Mouse (Mus musculus) hindbrain, embryonic 16.5 days (tissue): ENCODE results near the gene Phactr4. TPM values are rescaled to one million over a fixed set of nuclear protein-coding genes. Genes with fewer than 3 reads are reported as not detected.

ENCODE experiments used
- ATAC-seq: fragments of 200-750 bp; cut with Nextera tagmentation; 2 replicates; pipeline ENCODE4 v1.8.0; 2017; ENCODE audit warnings: moderate TSS enrichment, moderate library complexity
- H3K27ac ChIP-seq: fragments of 300-500 bp; sonication (generic); 2 replicates; pipeline ENCODE4 v1.5.1; 2014; ENCODE audit warnings: low read depth, mild to moderate bottlenecking, control low read depth, low read length, moderate library complexity
- H3K27me3 ChIP-seq: fragments of 300-500 bp; sonication (generic); replicated peaks from 2 replicates; pipeline ENCODE4 v1.6.1; 2014; ENCODE audit warnings: low read length; ENCODE audit not compliant: control insufficient read depth, insufficient read depth
- H3K36me3 ChIP-seq: fragments of 300-500 bp; sonication (generic); 2 replicates; pipeline ENCODE4 v1.6.1; 2014; ENCODE audit warnings: mild to moderate bottlenecking, low read length, moderate library complexity, mixed read lengths; ENCODE audit not compliant: control insufficient read depth, insufficient read depth
- H3K4me1 ChIP-seq: fragments of 300-500 bp; sonication (generic); 2 replicates; pipeline ENCODE4 v1.6.1; 2014; ENCODE audit warnings: low read depth, low read length; ENCODE audit not compliant: control insufficient read depth, insufficient read depth
- H3K4me2 ChIP-seq: fragments of 300-500 bp; sonication (generic); 2 replicates; pipeline ENCODE4 v1.6.1; 2014; ENCODE audit warnings: mild to moderate bottlenecking, low read length, control low read depth, moderate library complexity
- H3K4me3 ChIP-seq: fragments of 300-500 bp; sonication (generic); 2 replicates; pipeline ENCODE4 v1.5.1; 2014; ENCODE audit warnings: mild to moderate bottlenecking, low read length, control low read depth, moderate library complexity
- H3K9ac ChIP-seq: fragments of 300-500 bp; sonication (generic); 2 replicates; pipeline ENCODE4 v1.6.1; 2014; ENCODE audit warnings: low read depth, mild to moderate bottlenecking, control low read depth, low read length, moderate library complexity
- H3K9me3 ChIP-seq: fragments of 300-500 bp; sonication (generic); 2 replicates; pipeline ENCODE4 v1.6.1; 2014; ENCODE audit warnings: mild to moderate bottlenecking, low read length, moderate library complexity; ENCODE audit not compliant: control insufficient read depth
- WGBS: fragments of 180-500 bp; shearing (Covaris S2); extraction: QIAGEN DNeasy Blood & Tissue Kit; methylation state at CpG from one replicate; pipeline ENCODE4 v1.1.7; 2014; 5-methylcytosine and 5-hydroxymethylcytosine counted together
- polyA plus RNA-seq: library from polyadenylated mRNA; unstranded; fragments of >200 nt; fragmentation: Nextera tagmentation; extraction: Ambion mirVana; gene quantifications from 2 replicates; pipeline ENCODE4 v1.2.1, GENCODE M21; 2015

The Phactr4 gene
- polyA plus RNA-seq, 1 experiment from 2014 or later, result 5.0 TPM

GRCm38 (mm10) chr4:132401016-132401415 is 21.3 kb downstream of the Phactr4 start:
- ATAC-seq, result no peak
- Histone ChIP-seq H3K4me2 (no peak overlapping the region), H3K4me3 (no peak overlapping the region), H3K9ac (no peak overlapping the region), H3K9me3 (no peaks in the 10 kb centered on the region), H3K36me3 (no peaks in the 10 kb centered on the region), H3K4me1 (peaks cover 2% of the 10 kb centered on the region; the same call in 1 of the 2 replicates), H3K27me3 (no peaks in the 10 kb centered on the region), H3K27ac (no peak overlapping the region)
- 92% methylated on average over 9 of the region's 9 CpGs for WGBS

GRCm38 (mm10) chr4:132398863-132399262 is 23.4 kb downstream of the Phactr4 start:
- no peak overlapping the region for H3K9ac ChIP-seq
- H3K4me3 ChIP-seq, result no peak overlapping the region
- H3K27ac ChIP-seq, result no peak overlapping the region
- H3K27me3 ChIP-seq, result no peaks in the 10 kb centered on the region
- no peak overlapping the region for H3K4me2 ChIP-seq
- H3K36me3 ChIP-seq, result no peaks in the 10 kb centered on the region
- WGBS, result 73% methylated on average over 5 of the region's 5 CpGs
- ATAC-seq, result no peak
- H3K4me1 ChIP-seq, result peaks cover 2% of the 10 kb centered on the region; the same call in 1 of the 2 replicates
- no peaks in the 10 kb centered on the region for H3K9me3 ChIP-seq

- Histone ChIP-seq H3K36me3 (no peaks in the 10 kb centered on the region), H3K27me3 (no peaks in the 10 kb centered on the region), H3K27ac (no peak overlapping the region), H3K4me1 (peaks cover 2% of the 10 kb centered on the region; the same call in 1 of the 2 replicates), H3K9me3 (no peaks in the 10 kb centered on the region), H3K4me2 (peak overlapping the region; percentile 48), H3K9ac (peak overlapping the region; percentile 47), H3K4me3 (peak overlapping the region; percentile 11; the same call in 1 of the 2 replicates)
- WGBS, result 35% methylated on average over 11 of the region's 11 CpGs
- ATAC-seq, result peak; percentile 63; the same call in 1 of the 2 replicates
These were observed 24.1 kb downstream of the Phactr4 start for GRCm38 (mm10) chr4:132398045-132398774.

GRCm38 (mm10) chr4:132397120-132397519 is 25.2 kb downstream of the Phactr4 start:
- H3K4me1 ChIP-seq, result peaks cover 2% of the 10 kb centered on the region; the same call in 1 of the 2 replicates
- H3K36me3 ChIP-seq, result no peaks in the 10 kb centered on the region
- 93% methylated on average over 3 of the region's 3 CpGs for WGBS
- H3K27ac ChIP-seq, result no peak overlapping the region
- no peak overlapping the region for H3K9ac ChIP-seq
- ATAC-seq, result no peak
- no peak overlapping the region for H3K4me3 ChIP-seq
- H3K27me3 ChIP-seq, result no peaks in the 10 kb centered on the region
- no peak overlapping the region for H3K4me2 ChIP-seq
- H3K9me3 ChIP-seq, result no peaks in the 10 kb centered on the region

- no peak overlapping the region for H3K4me2 ChIP-seq
- WGBS, result 95% methylated on average over 7 of the region's 7 CpGs
- H3K9ac ChIP-seq, result no peak overlapping the region
- H3K36me3 ChIP-seq, result no peaks in the 10 kb centered on the region
- H3K4me1 ChIP-seq, result peaks cover 2% of the 10 kb centered on the region; the same call in 1 of the 2 replicates
- ATAC-seq, result no peak
- H3K9me3 ChIP-seq, result no peaks in the 10 kb centered on the region
- H3K27me3 ChIP-seq, result no peaks in the 10 kb centered on the region
- no peak overlapping the region for H3K27ac ChIP-seq
- no peak overlapping the region for H3K4me3 ChIP-seq
These were observed 26.0 kb downstream of the Phactr4 start for GRCm38 (mm10) chr4:132396251-132396650.

- 96% methylated on average over 8 of the region's 8 CpGs for WGBS
- no peak overlapping the region for H3K4me2 ChIP-seq
- ATAC-seq, result no peak
These were observed 31.1 kb downstream of the Phactr4 start for GRCm38 (mm10) chr4:132391063-132391740.

GRCm38 (mm10) chr4:132389302-132389701 is 33.0 kb downstream of the Phactr4 start:
- Histone ChIP-seq H3K4me2 (no peak overlapping the region), H3K4me3 (no peak overlapping the region), H3K9me3 (no peaks in the 10 kb centered on the region), H3K4me1 (no peaks in the 10 kb centered on the region), H3K36me3 (no peaks in the 10 kb centered on the region), H3K27ac (no peak overlapping the region), H3K27me3 (no peaks in the 10 kb centered on the region), H3K9ac (no peak overlapping the region)
- WGBS, result 88% methylated on average over 4 of the region's 4 CpGs
- ATAC-seq, result no peak

More at GRCm38 (mm10) chr4:132391063-132391740, 31.1 kb downstream of the Phactr4 start:
- Histone ChIP-seq H3K4me3 (no peak overlapping the region), H3K27ac (no peak overlapping the region), H3K9me3 (no peaks in the 10 kb centered on the region), H3K4me1 (no peaks in the 10 kb centered on the region), H3K27me3 (no peaks in the 10 kb centered on the region), H3K9ac (no peak overlapping the region), H3K36me3 (no peaks in the 10 kb centered on the region)

- H3K4me2 ChIP-seq, result no peak overlapping the region
- H3K4me3 ChIP-seq, result no peak overlapping the region
- WGBS, result 85% methylated on average over 5 of the region's 5 CpGs
- H3K9me3 ChIP-seq, result no peaks in the 10 kb centered on the region
- no peak overlapping the region for H3K27ac ChIP-seq
- no peak for ATAC-seq
- no peaks in the 10 kb centered on the region for H3K27me3 ChIP-seq
- no peak overlapping the region for H3K9ac ChIP-seq
- H3K36me3 ChIP-seq, result no peaks in the 10 kb centered on the region
- H3K4me1 ChIP-seq, result no peaks in the 10 kb centered on the region
These were observed 34.7 kb downstream of the Phactr4 start for GRCm38 (mm10) chr4:132387617-132388016.

- no peak for ATAC-seq
- WGBS, result 90% methylated on average over 7 of the region's 7 CpGs
These were observed 35.4 kb downstream of the Phactr4 start for GRCm38 (mm10) chr4:132386846-132387245.

More at GRCm38 (mm10) chr4:132386846-132387245, 35.4 kb downstream of the Phactr4 start:
- no peaks in the 10 kb centered on the region for H3K4me1 ChIP-seq
- H3K4me2 ChIP-seq, result no peak overlapping the region
- no peaks in the 10 kb centered on the region for H3K27me3 ChIP-seq
- no peaks in the 10 kb centered on the region for H3K36me3 ChIP-seq
- H3K27ac ChIP-seq, result no peak overlapping the region
- no peak overlapping the region for H3K4me3 ChIP-seq
- H3K9me3 ChIP-seq, result no peaks in the 10 kb centered on the region
- no peak overlapping the region for H3K9ac ChIP-seq
